Comparison of ENCODE assay signal across 17 mouse cellular contexts in the genomic region with DNA sequence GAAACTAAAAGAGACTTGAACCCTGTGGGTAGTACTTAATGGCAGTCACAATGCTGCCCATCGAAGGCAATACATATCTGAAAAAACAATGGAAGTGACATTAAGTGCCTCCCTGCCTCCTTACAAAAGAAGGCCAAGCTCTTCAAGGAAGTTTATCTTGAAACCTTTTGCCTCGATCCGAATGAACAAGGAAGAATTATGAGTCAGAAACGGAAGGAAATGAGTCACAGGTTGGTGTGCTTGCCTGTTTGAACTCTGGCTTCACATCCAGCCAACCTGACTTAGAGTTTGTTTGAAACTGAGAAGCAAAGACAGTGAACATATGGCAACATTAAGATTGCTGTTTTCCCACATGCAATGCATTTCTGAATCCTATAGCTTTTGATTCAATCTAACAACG.
DNase-seq lines count a peak whose midpoint lies in the region; ATAC-seq and TF ChIP-seq lines count a peak whose summit lies in the region.
"Had no signal": no experiment of that assay in that cellular context is flagged by ENCODE, and none has a peak within 500 bp of the region (broad histone marks: within the 10 kb centered on the region; RNA-seq: fewer than 3 reads in every experiment).

No protein-coding gene starts in this region.

- H3K27me3 ChIP-seq in lung, postnatal 0 days (replicated peaks; ENCODE audit: insufficient read depth, low read length), result no peaks in the 10 kb centered on the region
- H3K27me3 ChIP-seq: heart, embryonic 12.5 days; hindbrain, embryonic 12.5 days; liver, embryonic 13.5 days; neural tube, embryonic 13.5 days had no signal

- peak; percentile 47; the same call in 1 of the 2 replicates for ATAC-seq in lung, postnatal 0 days
- ATAC-seq in monocyte, adult 5-6 weeks (replicated peaks; ENCODE audit: insufficient number of reproducible peaks, low FRiP score, low TSS enrichment, poor library complexity, severe bottlenecking), result no peak
- no peak for ATAC-seq in megakaryocyte, adult 5-6 weeks (ENCODE audit: poor library complexity, severe bottlenecking)
- ATAC-seq: intestine, embryonic 16.5 days had no signal

- TF ChIP-seq CTCF in lung, postnatal 0 days (IDR thresholded peaks at IDR 0.05), result no peak
- no peak for TF ChIP-seq CTCF in gastrocnemius, adult 2 months (IDR thresholded peaks at IDR 0.05)

- H3K36me3 ChIP-seq in lung, postnatal 0 days (ENCODE audit: insufficient read depth, low read length), result no peaks in the 10 kb centered on the region
- H3K36me3 ChIP-seq: heart, embryonic 12.5 days; hindbrain, embryonic 12.5 days; liver, embryonic 13.5 days; neural tube, embryonic 13.5 days had no signal

- no peak overlapping the region for H3K9ac ChIP-seq in lung, postnatal 0 days (replicated peaks; ENCODE audit: low read depth)
- H3K9ac ChIP-seq: heart, embryonic 12.5 days; hindbrain, embryonic 12.5 days; liver, embryonic 13.5 days; neural tube, embryonic 13.5 days had no signal

- no peak overlapping the region for H3K4me3 ChIP-seq in lung, postnatal 0 days (ENCODE audit: low read depth, low read length)
- no peak overlapping the region for H3K4me3 ChIP-seq in gastrocnemius, adult 2 months
- H3K4me3 ChIP-seq: heart, embryonic 12.5 days; hindbrain, embryonic 12.5 days; layer of hippocampus, adult 2 months; liver, embryonic 13.5 days; neural tube, embryonic 13.5 days had no signal

- TF ChIP-seq EP300 in lung, postnatal 0 days (IDR thresholded peaks at IDR 0.05), result peak; percentile 54

- H3K27ac ChIP-seq in lung, postnatal 0 days (ENCODE audit: low read length), result no peak overlapping the region
- no peak overlapping the region for H3K27ac ChIP-seq in gastrocnemius, adult 2 months
- H3K27ac ChIP-seq: hindbrain, embryonic 12.5 days; layer of hippocampus, adult 2 months; liver, embryonic 13.5 days; neural tube, embryonic 13.5 days had no signal

- intact Hi-C loops in gastrocnemius, adult 2 months (cut with DNase I), result no loop called here

- H3K4me1 ChIP-seq in lung, postnatal 0 days (ENCODE audit: insufficient read depth, low read depth, low read length), result no peaks in the 10 kb centered on the region
- H3K4me1 ChIP-seq: heart, embryonic 12.5 days; hindbrain, embryonic 12.5 days; liver, embryonic 13.5 days; neural tube, embryonic 13.5 days had no signal

- H3K9me3 ChIP-seq in lung, postnatal 0 days (ENCODE audit: low read length), result no peaks in the 10 kb centered on the region
- H3K9me3 ChIP-seq: heart, embryonic 12.5 days; hindbrain, embryonic 12.5 days; liver, embryonic 13.5 days; neural tube, embryonic 13.5 days had no signal

- WGBS in lung, postnatal 0 days, result 35% methylated on average over 5 of the region's 5 CpGs

- no peak overlapping the region for H3K4me2 ChIP-seq in lung, postnatal 0 days (replicated peaks; ENCODE audit: low read depth, low read length)
- H3K4me2 ChIP-seq: heart, embryonic 12.5 days; hindbrain, embryonic 12.5 days; liver, embryonic 13.5 days; neural tube, embryonic 13.5 days had no signal

- DNase-seq in embryo, embryonic 10.5 days (ENCODE audit: low spot score), result peak; percentile 15
- DNase-seq in embryo, embryonic 10 days (ENCODE audit: low spot score), result no peak
- peak; percentile 59 for DNase-seq in lung, postnatal 0 days (ENCODE audit: low spot score)
- no peak for DNase-seq in lung, postnatal 25 days (ENCODE audit: low spot score)
- DNase-seq in c-Kit-positive CD71-negative TER-119-negative erythroid progenitor cells, embryonic 14.5 days (ENCODE audit: low read depth), result peak; percentile 10
- no peak for DNase-seq in gastrocnemius, adult 2 months
- DNase-seq: adrenal gland, postnatal 14 days; cerebellum, postnatal 10 days; gastrocnemius, postnatal 36 days; liver, embryonic 13.5 days had no signal

Comparison
In these comparisons a context has a peak if more than half of its experiments do, and no peak if none do; other contexts are left out.
1. DNase-seq: peak in embryo, embryonic 10.5 days (single experiment), lung, postnatal 0 days (single experiment) and c-Kit-positive CD71-negative TER-119-negative erythroid progenitor cells, embryonic 14.5 days (single experiment); none in embryo, embryonic 10 days (single experiment), lung, postnatal 25 days (single experiment) and gastrocnemius, adult 2 months (single experiment).